Mouse (Mus musculus) heart, postnatal 14 days (tissue): ENCODE results near the gene Tle6. TPM values are rescaled to one million over a fixed set of nuclear protein-coding genes. Genes with fewer than 3 reads are reported as not detected.

ENCODE experiments used
- DNase-seq, 2 experiments: peaks; one replicate each; pipeline ENCODE4 v3.0.0; 2021 to 2022
- intact Hi-C: fragments of 180-260 bp; cut with DNase I; formaldehyde crosslinking; loops from one replicate; pipeline ENCODE4 v1.15.1; 2025
- total RNA-seq, 2 experiments: library from RNA; stranded (reverse); gene quantifications; 2 replicates each; pipeline ENCODE4 v1.2.3; 2021

The Tle6 gene
- total RNA-seq, 2 experiments from 2014 or later, result 8.0 to 10.2 TPM

DNA sequence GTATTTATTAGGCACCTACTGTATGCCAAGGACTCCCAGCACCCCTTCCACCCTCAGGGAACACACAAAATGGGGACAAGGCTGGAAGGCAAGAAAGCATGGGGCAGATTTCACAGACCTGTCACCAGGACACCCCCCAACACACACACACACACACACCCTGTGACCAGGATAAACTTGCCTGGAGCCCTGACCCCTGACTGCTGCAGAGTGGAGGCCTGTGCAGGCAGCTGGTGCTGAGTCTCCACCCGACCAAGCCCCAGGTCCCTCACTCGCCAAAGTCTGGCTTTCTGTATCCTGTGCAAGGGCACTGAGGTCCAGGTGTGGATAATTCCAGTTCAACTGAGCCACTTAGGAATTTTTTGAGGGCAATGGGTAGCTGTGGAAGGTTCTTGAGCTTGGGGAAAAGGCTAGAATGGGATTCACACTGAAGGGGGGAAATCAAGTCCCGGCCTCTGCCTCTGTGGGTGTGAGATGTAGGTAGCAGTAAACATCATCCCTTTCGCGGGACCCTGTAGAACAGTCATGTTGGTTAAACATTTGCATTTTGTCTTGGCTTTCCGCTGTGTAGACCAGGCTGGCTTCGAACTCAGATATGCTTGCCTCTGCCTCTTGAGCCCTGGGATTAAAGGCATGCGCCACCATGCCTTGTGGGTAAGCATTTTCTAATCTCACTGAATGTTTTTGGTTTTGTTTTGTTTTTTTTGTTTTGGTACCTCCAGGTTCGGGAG lies 31.2 kb downstream of the Tle6 start:
- intact Hi-C loops, result no loop called here
- DNase-seq, result no peak

- intact Hi-C loops, result no loop called here
- peak in 1 of 2 experiments; percentile 59 for DNase-seq
Observed at GRCm38 (mm10) chr10:81568381-81569191, 32.3 kb downstream of the Tle6 start.

DNA sequence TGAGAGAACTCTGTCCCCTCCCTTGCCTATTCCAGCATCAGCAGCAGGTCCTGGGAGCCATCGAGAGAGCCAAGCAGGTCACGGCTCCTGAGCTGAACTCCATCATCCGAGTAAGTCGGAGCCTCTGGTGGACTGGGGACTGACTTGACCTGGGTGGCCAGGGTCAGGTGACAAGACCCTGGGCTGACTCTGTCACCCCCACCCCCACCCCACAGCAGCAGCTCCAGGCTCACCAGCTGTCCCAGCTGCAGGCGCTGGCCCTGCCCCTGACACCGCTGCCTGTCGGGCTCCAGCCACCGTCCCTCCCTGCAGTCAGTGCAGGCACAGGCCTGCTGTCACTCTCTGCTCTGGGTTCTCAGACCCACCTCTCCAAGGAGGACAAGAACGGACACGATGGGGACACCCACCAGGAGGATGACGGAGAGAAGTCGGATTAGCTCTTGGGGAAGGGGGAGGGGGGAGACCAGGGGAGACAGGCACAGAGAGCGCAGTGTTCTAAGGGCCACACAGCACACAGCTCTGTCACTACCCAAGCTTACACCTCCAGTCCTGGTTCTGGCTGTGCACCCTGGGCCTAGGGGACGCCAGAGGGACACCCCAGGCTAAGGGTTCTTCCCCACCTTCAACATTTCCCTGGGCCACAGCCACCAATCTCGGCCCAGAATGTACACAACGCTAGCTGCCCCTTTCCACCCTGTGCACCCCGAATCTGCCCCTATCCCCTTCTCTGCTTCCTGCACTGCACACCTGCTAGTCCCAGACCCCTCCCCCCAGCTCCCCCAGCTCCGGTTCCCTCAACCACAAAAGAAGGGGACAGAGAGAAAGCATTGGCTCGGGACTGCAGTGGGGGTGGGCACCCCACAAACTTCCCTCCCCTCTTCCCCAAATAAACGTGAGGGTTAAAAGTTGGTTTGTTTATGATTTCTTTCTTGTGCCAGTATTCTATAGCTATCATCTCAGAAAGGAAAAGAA lies 35.3 kb downstream of the Tle6 start:
- no peak for DNase-seq
- intact Hi-C loops, result no loop called here

GRCm38 (mm10) chr10:81564734-81565133 lies 36.1 kb downstream of the Tle6 start:
- intact Hi-C loops, result no loop called here
- peak; percentile 56 to 68 for DNase-seq

DNA sequence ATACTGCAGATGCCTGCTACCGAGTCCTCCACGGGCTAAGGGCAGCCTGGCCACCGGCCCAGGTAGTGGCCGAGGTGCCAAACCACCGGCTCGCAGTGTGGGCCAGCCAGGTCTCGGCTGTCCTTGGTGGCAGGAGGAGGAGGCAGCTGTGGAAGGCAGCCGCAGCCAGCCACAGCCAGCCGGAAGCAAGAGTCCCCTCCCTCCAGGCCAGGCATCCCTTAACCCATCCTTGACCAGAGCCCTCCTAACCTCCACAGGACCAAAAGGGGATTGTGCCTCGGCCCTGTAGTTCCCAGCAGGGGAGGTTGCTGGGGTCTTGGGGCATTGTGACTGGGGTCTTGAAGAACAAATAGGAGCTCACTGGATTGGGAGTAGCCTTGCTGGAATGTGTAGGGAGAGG lies 36.7 kb downstream of the Tle6 start:
- peak; percentile 62 to 77 for DNase-seq
- intact Hi-C loops, result no loop called here

DNA sequence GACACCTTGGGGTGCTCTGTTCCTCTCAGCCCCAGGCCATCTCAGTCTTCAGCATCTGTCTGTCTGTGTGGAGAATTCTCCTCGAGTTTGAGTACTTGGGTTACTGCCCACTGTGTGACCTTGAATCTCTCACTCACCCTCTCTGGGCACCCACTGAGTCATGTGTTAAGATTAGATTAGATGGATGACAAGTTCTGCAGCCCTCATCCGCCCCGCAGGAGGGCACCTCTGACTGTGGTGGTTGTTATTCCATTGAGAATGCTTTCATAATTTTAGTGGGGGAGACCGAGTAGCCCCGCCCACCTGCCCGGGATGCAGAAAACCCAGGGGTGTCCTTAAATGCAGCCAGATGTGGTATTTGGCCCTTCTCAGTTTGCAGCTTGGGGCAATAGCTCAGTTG lies 37.4 kb downstream of the Tle6 start:
- no peak for DNase-seq
- intact Hi-C loops, result no loop called here

DNA sequence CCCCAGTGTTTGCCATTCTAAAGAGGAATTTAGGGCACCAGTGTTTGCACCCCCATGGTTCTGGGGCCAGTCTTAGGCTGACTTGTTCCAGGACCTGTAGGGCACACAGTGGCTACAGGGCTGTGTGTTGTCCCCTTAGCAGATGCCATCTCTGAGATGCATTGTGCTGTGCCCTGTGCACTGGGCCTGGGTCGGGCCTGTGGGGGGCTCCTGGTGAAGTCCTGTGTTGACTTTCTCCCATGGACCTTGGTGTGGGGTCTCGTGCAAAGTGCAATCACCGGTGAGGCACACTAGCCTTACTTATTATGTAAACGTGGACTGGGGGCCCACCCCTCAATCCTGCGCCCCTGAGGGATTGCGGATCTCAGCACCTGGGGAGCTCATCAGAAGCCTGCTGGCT lies 38.5 kb downstream of the Tle6 start:
- intact Hi-C loops, result no loop called here
- DNase-seq, result no peak

DNA sequence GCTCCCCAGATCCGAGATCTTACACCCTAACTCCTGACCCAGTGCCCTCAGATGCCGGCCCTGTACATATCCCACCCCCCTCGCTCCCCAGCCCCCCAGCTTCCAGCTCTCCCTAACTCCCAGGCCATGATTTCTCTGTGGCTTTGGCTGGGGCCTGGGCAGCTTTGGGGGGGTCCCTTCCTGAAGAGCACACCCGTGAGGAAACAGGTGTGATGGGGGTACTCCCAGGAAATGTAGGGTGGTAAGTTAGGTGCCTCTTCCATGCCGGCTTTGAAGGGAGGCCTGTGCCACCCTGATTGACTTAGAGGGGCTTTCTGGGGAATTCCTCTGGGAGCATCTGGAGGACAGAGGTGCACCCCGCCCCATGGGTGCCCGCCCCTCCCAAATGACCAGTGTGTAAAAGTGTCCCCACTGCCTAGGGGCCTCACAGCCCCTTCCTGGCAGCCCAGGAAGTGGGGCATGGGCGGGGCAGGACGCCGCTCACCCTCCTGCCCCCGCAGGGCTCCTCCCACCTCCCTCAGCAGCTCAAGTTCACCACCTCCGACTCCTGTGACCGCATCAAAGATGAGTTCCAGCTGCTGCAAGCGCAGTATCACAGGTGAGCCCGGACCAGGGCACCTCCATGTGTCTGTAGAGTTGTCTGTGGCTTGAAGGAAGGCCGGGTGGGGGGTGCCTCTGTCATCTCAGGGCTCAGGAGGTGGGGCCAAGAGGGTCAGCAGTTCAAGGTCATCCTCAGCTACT lies 40.0 kb downstream of the Tle6 start:
- intact Hi-C loops, result no loop called here
- DNase-seq, result no peak

DNA sequence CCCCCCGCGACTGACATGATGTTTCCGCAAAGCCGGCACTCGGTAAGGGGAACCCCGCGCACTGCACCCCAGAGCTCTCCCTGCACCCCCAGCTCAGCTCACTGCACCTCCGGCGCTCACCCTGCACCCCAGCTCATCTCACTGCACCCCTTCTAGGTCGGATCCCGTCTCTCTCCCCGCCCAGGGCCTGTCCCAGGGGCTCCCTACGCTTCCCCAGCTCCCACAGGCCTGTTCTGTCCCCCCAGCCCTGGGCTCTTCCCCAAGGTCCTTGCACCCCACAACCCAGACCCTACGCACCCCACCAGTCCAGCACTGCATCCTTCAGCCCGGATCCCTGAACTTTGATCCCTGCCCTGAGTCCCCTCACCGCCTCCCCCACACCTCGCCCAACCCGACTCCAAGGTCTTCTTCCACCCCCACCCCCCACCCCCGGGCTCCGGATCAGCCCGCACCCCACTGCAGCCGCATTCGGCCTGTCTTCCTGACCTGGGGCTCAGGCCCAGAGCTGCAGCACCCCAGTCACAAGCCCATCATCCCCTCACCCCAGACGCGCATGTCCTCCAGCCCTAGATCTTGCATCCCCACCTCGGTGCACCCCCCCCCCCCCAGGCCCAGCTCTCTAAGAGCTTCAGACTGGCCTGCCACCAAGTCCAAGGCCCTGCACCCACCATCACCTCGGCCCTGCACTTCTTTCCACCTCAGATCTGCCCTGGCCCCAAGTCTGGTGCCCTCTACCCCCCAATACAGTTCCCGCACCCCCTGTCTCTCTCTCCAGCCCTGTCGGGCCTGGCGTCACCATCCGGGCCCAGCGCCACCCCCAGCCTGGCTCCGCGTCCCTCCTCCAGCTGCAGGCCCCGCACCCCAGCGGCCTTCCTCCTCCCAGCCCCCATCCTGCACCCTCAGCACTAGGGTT lies 41.0 kb downstream of the Tle6 start:
- DNase-seq, result peak; percentile 80 to 84
- intact Hi-C loops, result loop anchor here (10.0 kb wide), 1 partner anchor 45 kb away; the partner anchor contains the start of genes BC025920 and Tle6

- peak; percentile 86 to 91 for DNase-seq
- intact Hi-C loops, result loop anchor here (10.0 kb wide), 1 partner anchor 46 kb away; the partner anchor contains the start of genes BC025920 and Tle6
Observed at GRCm38 (mm10) chr10:81559163-81559626, 41.7 kb downstream of the Tle6 start, which contains the start of gene Aes. Gene Aes, plus strand, starts transcription at chr10:81559488.

GRCm38 (mm10) chr10:81557491-81557890 lies 43.4 kb downstream of the Tle6 start:
- no peak for DNase-seq
- intact Hi-C loops, result loop anchor here (10.0 kb wide), 1 partner anchor 47 kb away; the partner anchor contains the start of genes BC025920 and Tle6

DNA sequence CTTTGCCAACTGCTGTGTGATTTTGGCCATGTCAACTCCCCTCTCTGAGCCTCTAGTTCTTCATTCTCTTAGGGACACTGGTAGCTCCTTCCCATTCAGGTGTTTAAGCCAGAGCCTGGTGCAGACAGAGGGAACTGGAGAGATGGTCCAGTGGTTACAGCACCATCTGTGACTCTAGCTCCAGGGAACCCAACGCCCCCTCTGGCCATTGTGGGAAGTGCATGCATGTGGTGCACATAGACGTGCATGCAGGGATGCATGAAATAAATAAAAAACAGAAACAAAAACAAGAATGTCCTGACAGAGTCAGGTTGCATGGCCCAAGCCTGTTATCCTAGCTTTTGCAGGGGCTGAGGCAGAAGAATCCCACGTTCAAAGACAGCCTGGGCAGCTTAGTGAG lies 44.6 kb downstream of the Tle6 start:
- intact Hi-C loops, result loop anchor here (10.0 kb wide), 1 partner anchor 49 kb away; the partner anchor contains the start of genes BC025920 and Tle6

DNA sequence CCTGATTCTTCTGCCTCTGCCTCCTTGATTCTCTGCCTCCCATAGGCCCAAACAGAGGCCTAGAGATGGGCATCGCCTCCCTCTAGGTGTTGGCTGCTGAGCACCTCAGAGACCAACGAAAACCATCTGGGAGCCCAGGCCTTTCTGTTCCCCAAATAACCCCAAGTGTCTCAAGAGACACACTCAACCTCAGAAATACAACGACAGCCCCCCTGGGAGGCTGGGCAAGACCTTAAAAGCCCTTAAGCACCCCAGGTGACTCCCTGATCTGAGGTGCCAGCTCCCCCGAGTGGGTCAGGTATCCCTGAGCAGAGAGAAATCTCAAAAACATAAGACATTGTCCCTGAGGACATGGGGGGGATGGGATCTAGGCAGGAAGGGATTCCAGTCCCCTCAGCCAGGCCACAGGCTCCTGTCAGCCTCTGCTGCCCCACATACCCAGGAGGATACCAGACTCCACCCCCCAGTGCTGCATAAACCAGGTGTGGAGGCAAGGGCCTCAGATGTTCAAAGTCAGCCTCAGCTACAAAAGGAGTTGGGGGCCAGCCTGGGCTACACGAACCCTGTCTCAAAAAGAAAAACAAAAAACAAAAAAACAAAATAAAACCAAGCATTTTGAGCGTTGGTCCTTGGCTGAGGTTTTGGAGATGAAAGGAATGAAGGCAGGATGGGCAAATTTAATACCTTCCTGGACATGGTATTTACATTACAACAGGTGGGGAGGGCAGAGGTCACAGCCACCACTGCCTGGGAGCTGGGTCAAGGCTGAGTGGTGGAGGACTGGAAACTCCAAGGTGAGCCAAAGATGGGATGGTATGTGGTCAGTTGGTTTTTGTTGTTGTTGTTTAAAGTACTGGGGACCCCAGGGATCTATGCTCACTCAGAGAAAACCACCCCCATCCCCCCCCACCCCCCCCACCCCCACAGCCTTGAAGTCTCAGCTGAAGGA lies 46.8 kb downstream of the Tle6 start:
- DNase-seq, result no peak
- intact Hi-C loops, result loop anchor here (10.0 kb wide), 1 partner anchor 51 kb away; the partner anchor contains the start of genes BC025920 and Tle6

More for the DNA sequence above, 44.6 kb downstream of the Tle6 start:
- DNase-seq, result no peak

DNA sequence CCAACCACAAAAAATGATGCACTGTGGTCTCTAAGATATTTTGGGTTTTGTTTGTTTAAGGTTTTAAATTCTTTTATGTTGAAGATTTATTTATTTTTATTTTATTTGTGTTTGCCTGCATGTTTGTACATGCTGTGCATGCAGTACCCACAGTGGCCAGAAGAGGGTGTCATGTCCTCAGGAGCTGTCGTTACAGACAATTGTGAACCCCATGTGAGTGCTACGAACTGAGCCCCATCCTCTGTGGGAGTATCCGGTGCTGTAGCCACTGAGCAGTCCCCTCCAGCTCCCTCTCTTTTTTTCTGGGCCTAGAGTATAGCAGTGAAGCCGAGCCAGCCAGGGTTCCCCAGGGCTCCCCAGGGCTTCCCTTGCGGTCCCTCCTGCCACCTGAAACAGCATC lies 47.6 kb downstream of the Tle6 start:
- intact Hi-C loops, result loop anchor here (10.0 kb wide), 1 partner anchor 52 kb away; the partner anchor contains the start of genes BC025920 and Tle6
- no peak for DNase-seq

GRCm38 (mm10) chr10:81551597-81552102 lies 49.2 kb downstream of the Tle6 start:
- peak; percentile 83 to 87 for DNase-seq
- intact Hi-C loops, result loop anchor here (2.0 to 10.0 kb wide), 2 partner anchors 49 to 53 kb away; partner anchors contain the start of genes BC025920 and Tle6

GRCm38 (mm10) chr10:81550257-81550656 lies 50.6 kb downstream of the Tle6 start:
- intact Hi-C loops, result loop anchor here (2.0 to 10.0 kb wide), 2 partner anchors 47 to 55 kb away; partner anchors contain the start of genes BC025920 and Tle6
- DNase-seq, result peak; percentile 73 to 81
